Mouse (Mus musculus) liver, embryonic 16.5 days (tissue): ENCODE results near the gene Il22ra2. TPM values are rescaled to one million over a fixed set of nuclear protein-coding genes. Genes with fewer than 3 reads are reported as not detected.

Source experiments
- ATAC-seq: fragments of 200-750 bp; cut with Nextera tagmentation; 2 replicates; pipeline ENCODE4 v1.8.0; 2017; ENCODE audit warnings: low read depth, mild to moderate bottlenecking, moderate number of reproducible peaks, moderate library complexity
- H3K27ac ChIP-seq: fragments of 300-500 bp; sonication (generic); 2 replicates; pipeline ENCODE4 v1.5.1; 2014; ENCODE audit warnings: mild to moderate bottlenecking, low read length
- H3K27me3 ChIP-seq: fragments of 300-500 bp; sonication (generic); 2 replicates; pipeline ENCODE4 v1.6.1; 2014; ENCODE audit warnings: low read depth, low read length, mixed read lengths; ENCODE audit not compliant: control insufficient read depth, insufficient read depth
- H3K36me3 ChIP-seq: fragments of 300-500 bp; sonication (generic); 2 replicates; pipeline ENCODE4 v1.6.1; 2014; ENCODE audit warnings: mild to moderate bottlenecking; ENCODE audit not compliant: control insufficient read depth, insufficient read depth
- H3K4me1 ChIP-seq: fragments of 300-500 bp; sonication (generic); 2 replicates; pipeline ENCODE4 v1.6.1; 2014; ENCODE audit warnings: low read depth, low read length, mixed read lengths; ENCODE audit not compliant: control insufficient read depth
- H3K4me2 ChIP-seq: fragments of 300-500 bp; sonication (generic); 2 replicates; pipeline ENCODE4 v1.6.1; 2014; ENCODE audit warnings: low read depth, low read length, mixed read lengths
- H3K4me3 ChIP-seq: fragments of 300-500 bp; sonication (generic); 2 replicates; pipeline ENCODE4 v1.5.1; 2014; ENCODE audit warnings: low read depth, mild to moderate bottlenecking, low read length
- H3K9ac ChIP-seq: fragments of 300-500 bp; sonication (generic); 2 replicates; pipeline ENCODE4 v1.6.1; 2014; ENCODE audit warnings: low read depth, low read length
- H3K9me3 ChIP-seq: fragments of 300-500 bp; sonication (generic); replicated peaks from 2 replicates; pipeline ENCODE4 v1.6.1; 2016; ENCODE audit warnings: low read length; ENCODE audit not compliant: control insufficient read depth
- WGBS: fragments of 180-500 bp; shearing (Covaris S2); extraction: QIAGEN DNeasy Blood & Tissue Kit; methylation state at CpG from one replicate; pipeline ENCODE4 v1.1.7; 2014; ENCODE audit not compliant: insufficient replicate concordance; 5-methylcytosine and 5-hydroxymethylcytosine counted together
- polyA plus RNA-seq: library from polyadenylated mRNA; unstranded; fragments of >200 nt; fragmentation: Nextera tagmentation; extraction: Ambion mirVana; gene quantifications from 2 replicates; pipeline ENCODE4 v1.2.1, GENCODE M21; 2015

Gene Il22ra2
- polyA plus RNA-seq, 1 experiment from 2014 or later: not detected

DNA sequence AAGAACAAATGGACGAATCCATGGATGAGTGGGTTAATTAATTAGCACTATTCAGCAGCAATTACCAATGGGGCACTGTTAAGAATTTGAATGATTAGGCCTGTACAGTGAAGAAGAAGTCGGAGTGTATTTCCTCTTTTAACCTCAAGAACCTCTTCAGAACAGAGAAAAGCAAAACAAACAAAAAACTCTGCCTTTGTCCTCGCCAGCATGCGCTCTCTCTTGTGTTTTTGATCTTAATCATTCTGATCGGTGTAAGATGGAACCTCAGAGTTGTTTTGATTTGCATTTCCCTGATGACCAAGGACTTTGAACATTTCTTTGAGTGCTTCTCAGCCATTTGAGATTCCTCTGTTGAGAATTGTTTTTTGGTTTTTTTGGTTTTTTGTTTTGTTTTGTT lies 2.1 kb upstream of the Il22ra2 start:
- no peak overlapping the region for H3K4me3 ChIP-seq
- H3K4me2 ChIP-seq: no peak overlapping the region
- no peaks in the 10 kb centered on the region for H3K9me3 ChIP-seq
- no peak overlapping the region for H3K27ac ChIP-seq
- no peaks in the 10 kb centered on the region for H3K4me1 ChIP-seq
- 46% methylated on average over 5 of the region's 5 CpGs for WGBS
- no peak overlapping the region for H3K9ac ChIP-seq
- no peaks in the 10 kb centered on the region for H3K27me3 ChIP-seq
- no peak for ATAC-seq
- no peaks in the 10 kb centered on the region for H3K36me3 ChIP-seq

DNA sequence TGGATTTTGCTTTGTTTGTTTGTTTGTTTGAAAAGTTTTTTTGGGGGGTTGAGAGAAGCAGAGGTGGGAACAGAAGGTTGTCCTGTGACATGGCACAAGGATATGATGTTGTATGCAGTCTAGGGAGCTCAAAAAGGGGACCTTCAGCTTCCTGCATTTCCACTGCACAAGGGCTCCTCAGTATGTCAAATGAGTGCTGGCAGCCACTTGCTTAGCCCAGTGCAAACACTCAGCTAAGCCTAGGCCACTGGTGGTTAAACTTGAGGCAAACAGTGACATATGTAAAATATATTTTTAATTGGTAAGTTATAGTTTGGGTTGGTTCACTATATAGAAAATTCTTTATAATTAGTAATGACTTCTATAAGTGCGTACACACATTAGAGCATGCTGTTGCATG lies 2.8 kb downstream of the Il22ra2 start:
- Histone ChIP-seq H3K9ac (no peak overlapping the region), H3K4me2 (no peak overlapping the region), H3K27ac (no peak overlapping the region), H3K27me3 (no peaks in the 10 kb centered on the region), H3K4me1 (no peaks in the 10 kb centered on the region), H3K4me3 (no peak overlapping the region), H3K9me3 (no peaks in the 10 kb centered on the region), H3K36me3 (no peaks in the 10 kb centered on the region)
- WGBS: 81% methylated on average over 1 of the region's 1 CpGs
- ATAC-seq: no peak

DNA sequence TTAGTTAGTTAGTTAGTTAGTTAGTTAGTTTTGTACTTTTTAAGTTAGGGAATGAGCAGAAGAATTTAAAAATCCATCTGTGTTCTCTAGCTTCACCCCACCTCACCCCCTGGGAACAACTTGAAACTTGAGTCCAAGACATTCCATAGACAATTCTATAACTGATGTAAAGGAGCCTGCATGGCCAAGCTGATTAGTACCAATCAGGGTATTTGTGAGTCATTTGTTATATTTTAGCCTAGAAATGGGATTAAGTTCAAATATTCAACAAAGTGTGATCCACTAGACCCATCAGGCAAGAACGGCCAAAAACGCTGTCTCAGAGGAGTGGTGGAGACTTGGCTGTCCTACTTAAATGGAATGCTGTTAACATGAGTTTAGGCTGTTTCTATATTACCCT lies 5.5 kb downstream of the Il22ra2 start:
- no peak overlapping the region for H3K9ac ChIP-seq
- no peak overlapping the region for H3K4me3 ChIP-seq
- H3K9me3 ChIP-seq: no peaks in the 10 kb centered on the region
- no peak overlapping the region for H3K27ac ChIP-seq
- ATAC-seq: no peak
- H3K4me2 ChIP-seq: no peak overlapping the region
- H3K27me3 ChIP-seq: no peaks in the 10 kb centered on the region
- H3K36me3 ChIP-seq: no peaks in the 10 kb centered on the region
- 82% methylated on average over 2 of the region's 2 CpGs for WGBS
- no peaks in the 10 kb centered on the region for H3K4me1 ChIP-seq

DNA sequence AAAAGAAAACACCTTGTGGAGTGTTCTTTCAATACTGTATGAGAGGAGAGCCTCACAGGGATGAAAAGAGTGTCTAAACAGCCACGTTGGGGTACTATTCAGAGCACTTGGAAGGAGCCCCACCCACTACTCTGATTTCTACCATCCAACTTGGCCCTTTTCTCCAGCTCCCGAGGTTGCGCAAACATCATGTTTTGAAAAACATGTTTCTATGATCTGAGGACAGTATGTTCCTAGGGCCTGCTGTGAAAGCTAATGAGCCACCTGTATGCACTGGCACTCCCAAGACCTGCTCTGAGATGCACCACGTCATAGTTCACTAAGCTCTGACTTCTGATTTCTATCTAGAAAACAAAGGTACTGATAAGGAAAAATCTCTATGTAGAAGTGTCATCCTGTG lies 6.0 kb downstream of the Il22ra2 start:
- Histone ChIP-seq H3K27me3 (no peaks in the 10 kb centered on the region), H3K9me3 (no peaks in the 10 kb centered on the region), H3K4me2 (no peak overlapping the region), H3K4me1 (no peaks in the 10 kb centered on the region), H3K27ac (no peak overlapping the region), H3K4me3 (no peak overlapping the region), H3K9ac (no peak overlapping the region), H3K36me3 (no peaks in the 10 kb centered on the region)
- whole genome bisulfite sequencing: 62% methylated on average over 4 of the region's 4 CpGs
- ATAC-seq: no peak

DNA sequence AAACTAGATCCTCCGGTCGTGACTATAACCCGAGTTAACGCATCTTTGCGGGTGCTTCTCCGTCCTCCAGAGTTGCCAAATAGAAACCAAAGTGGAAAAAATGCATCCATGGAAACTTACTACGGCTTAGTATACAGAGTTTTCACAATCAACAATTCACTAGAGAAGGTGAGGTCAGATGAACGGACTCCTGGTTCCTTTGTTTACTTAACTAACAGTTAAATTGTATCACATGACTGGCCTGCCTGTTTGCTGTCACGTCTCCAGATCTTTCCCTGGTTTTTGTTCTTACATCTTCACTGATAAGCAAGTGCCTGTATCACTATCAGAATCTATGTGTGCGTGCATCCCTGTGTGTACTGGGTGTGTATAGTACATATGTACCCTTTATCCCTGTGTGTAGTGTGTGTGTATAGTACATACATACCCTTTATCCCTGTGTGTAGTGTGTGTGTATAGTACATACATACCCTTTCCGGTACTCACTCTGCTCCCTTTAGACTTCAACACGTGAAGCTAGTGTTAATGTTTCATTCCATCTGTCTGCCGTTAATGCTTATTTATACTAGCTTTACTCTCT lies 9.9 kb downstream of the Il22ra2 start:
- 60% methylated on average over 13 of the region's 13 CpGs for WGBS
- H3K4me2 ChIP-seq: no peak overlapping the region
- ATAC-seq: peak; percentile 74

DNA sequence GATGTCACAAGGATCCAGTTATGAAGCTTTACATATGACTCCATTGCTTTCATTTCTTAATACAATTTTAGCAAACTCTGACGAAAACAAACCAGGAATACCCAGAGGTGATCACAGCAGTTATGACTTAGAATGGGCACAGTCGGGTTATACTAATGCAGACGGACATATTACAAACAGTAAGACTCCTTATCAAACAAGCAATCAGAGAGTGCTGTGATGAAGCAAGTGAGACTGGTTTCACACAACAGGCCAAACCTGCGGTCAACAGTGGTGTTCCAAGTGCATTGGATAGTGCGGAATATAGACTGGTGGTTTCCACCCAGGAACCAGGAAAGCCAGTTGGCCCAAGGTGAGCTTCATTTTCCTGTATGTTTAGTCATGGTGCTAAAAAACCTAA lies 17.1 kb downstream of the Il22ra2 start:
- Histone ChIP-seq H3K36me3 (no peaks in the 10 kb centered on the region), H3K27ac (no peak overlapping the region)
- 69% methylated on average over 5 of the region's 5 CpGs for WGBS

More for the DNA sequence above, 9.9 kb downstream of the Il22ra2 start:
- Histone ChIP-seq H3K27me3 (no peaks in the 10 kb centered on the region), H3K36me3 (no peaks in the 10 kb centered on the region), H3K9me3 (no peaks in the 10 kb centered on the region), H3K4me1 (no peaks in the 10 kb centered on the region), H3K4me3 (no peak overlapping the region), H3K9ac (no peak overlapping the region), H3K27ac (no peak overlapping the region)

DNA sequence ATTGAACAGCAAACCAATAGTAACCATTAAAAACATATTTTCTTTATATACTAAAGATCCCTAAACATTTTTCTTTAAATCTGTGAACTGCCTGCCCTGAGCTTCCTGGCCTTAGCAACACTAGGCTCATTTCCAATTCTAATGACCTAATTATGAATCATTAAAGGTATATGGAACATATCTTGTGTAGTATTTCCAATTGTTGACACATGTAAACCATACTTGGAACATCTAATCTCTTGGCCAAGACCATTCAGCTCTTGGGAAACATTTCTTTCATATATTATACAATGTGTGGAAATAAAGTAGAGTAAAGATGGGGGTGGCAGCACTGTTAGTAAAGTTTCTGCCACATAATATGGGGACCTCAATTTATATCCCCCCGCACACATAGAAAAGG lies 17.8 kb downstream of the Il22ra2 start:
- Histone ChIP-seq H3K36me3 (no peaks in the 10 kb centered on the region), H3K4me2 (no peak overlapping the region), H3K27ac (no peak overlapping the region), H3K27me3 (no peaks in the 10 kb centered on the region), H3K9ac (no peak overlapping the region), H3K9me3 (no peaks in the 10 kb centered on the region), H3K4me1 (no peaks in the 10 kb centered on the region), H3K4me3 (no peak overlapping the region)
- WGBS: 93% methylated on average over 1 of the region's 1 CpGs
- no peak for ATAC-seq

More for the DNA sequence above, 17.1 kb downstream of the Il22ra2 start:
- Histone ChIP-seq H3K27me3 (no peaks in the 10 kb centered on the region), H3K9me3 (no peaks in the 10 kb centered on the region), H3K4me2 (no peak overlapping the region), H3K4me3 (no peak overlapping the region), H3K9ac (no peak overlapping the region), H3K4me1 (no peaks in the 10 kb centered on the region)
- ATAC-seq: no peak

DNA sequence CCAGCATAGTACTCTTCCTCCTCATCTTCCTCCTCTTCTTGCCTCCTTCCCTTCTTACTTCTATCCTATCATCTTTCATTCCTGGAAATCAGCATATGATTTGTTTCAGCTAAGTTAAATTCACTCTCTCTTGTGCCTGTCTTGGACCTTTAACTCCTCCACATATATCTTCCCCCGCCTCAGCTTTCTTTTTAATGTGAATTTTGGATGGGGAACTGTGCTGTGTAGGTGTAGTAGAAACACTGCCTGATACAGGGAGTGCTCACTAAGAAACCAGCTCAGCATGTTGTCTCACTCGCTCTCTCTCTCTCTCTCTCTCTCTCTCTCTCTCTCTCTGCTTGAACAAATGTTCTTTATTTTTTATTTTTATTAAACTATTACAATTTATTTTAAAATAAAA lies 23.3 kb downstream of the Il22ra2 start:
- Histone ChIP-seq H3K27ac (no peak overlapping the region), H3K36me3 (no peaks in the 10 kb centered on the region), H3K27me3 (no peaks in the 10 kb centered on the region), H3K4me1 (no peaks in the 10 kb centered on the region), H3K9me3 (no peaks in the 10 kb centered on the region), H3K4me3 (no peak overlapping the region), H3K4me2 (no peak overlapping the region), H3K9ac (no peak overlapping the region)
- ATAC-seq: no peak
- 63% methylated on average over 2 of the region's 2 CpGs for WGBS

DNA sequence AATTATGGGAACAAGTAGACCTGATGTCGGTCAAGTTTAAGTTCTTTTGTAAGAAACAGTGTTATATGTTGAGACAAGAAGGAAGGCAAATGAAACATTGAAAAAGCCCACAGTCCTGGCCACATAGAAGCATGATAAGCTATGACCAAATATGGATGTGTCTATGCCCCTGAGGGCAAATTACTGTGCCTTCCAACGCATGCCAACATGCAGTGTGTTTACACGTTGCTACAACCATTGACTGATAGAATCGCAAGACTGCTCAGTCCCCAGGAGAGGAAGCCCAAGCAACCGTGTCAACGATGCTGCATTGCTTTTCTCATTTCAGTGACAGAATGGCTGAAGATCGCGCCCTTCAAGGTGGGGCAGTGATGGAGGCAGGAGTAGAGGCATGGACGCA lies 35.6 kb downstream of the Il22ra2 start:
- WGBS: 80% methylated on average over 9 of the region's 9 CpGs
- no peak overlapping the region for H3K4me2 ChIP-seq
- H3K4me1 ChIP-seq: no peaks in the 10 kb centered on the region
- H3K27ac ChIP-seq: no peak overlapping the region
- no peak for ATAC-seq
- H3K9ac ChIP-seq: no peak overlapping the region
- H3K4me3 ChIP-seq: no peak overlapping the region
- H3K9me3 ChIP-seq: no peaks in the 10 kb centered on the region
- no peaks in the 10 kb centered on the region for H3K36me3 ChIP-seq
- H3K27me3 ChIP-seq: no peaks in the 10 kb centered on the region
